Mouse (Mus musculus): ENCODE measurements around the gene Fut4.
"Not testable (repeated sequence)": the region's sequence is repeated elsewhere in the genome, so short reads cannot be mapped to it uniquely, and the experiment has no call there.

Fut4 gene

GRCm38 (mm10) chr9:14726629-14727028, 25.6 kb downstream of the Fut4 start:
- DNase-seq (ENCODE audit: extremely low read depth, low read depth, low spot score) = no peak

GRCm38 (mm10) chr9:14726005-14726404, 26.2 kb downstream of the Fut4 start:
- DNase-seq (ENCODE audit: extremely low read depth, low read depth, low spot score) = no peak

- no peak for DNase-seq (ENCODE audit: extremely low read depth, low read depth, low spot score)
These were observed 27.3 kb downstream of the Fut4 start for GRCm38 (mm10) chr9:14724755-14725420.

GRCm38 (mm10) chr9:14721610-14722009, 30.6 kb downstream of the Fut4 start:
- DNase-seq (ENCODE audit: extremely low read depth, low read depth, low spot score) = no peak

GRCm38 (mm10) chr9:14720384-14720783, 31.8 kb downstream of the Fut4 start:
- no peak for DNase-seq (ENCODE audit: extremely low read depth, low read depth, low spot score)

- no peak for DNase-seq (ENCODE audit: extremely low read depth, low read depth, low spot score)
These were observed 33.9 kb downstream of the Fut4 start for GRCm38 (mm10) chr9:14718332-14718691.

- no peak for DNase-seq (ENCODE audit: extremely low read depth, low read depth, low spot score)
These were observed 34.4 kb downstream of the Fut4 start for GRCm38 (mm10) chr9:14717689-14718331.

GRCm38 (mm10) chr9:14715258-14715657, 36.9 kb downstream of the Fut4 start:
- no peak for DNase-seq (ENCODE audit: extremely low read depth, low read depth, low spot score)

GRCm38 (mm10) chr9:14710910-14711309, 41.3 kb downstream of the Fut4 start:
- no peak for DNase-seq (ENCODE audit: extremely low read depth, low read depth, low spot score)

GRCm38 (mm10) chr9:14705321-14706162, 46.7 kb downstream of the Fut4 start:
- no peak for DNase-seq (ENCODE audit: extremely low read depth, low read depth, low spot score)

GRCm38 (mm10) chr9:14700795-14701194, 51.4 kb downstream of the Fut4 start:
- DNase-seq (ENCODE audit: extremely low read depth, low read depth, low spot score) = not testable (repeated sequence)

GRCm38 (mm10) chr9:14699288-14699640, 52.9 kb downstream of the Fut4 start:
- no peak for DNase-seq (ENCODE audit: extremely low read depth, low read depth, low spot score)

- DNase-seq (ENCODE audit: extremely low read depth, low read depth, low spot score) = peak; percentile 37
These were observed 53.5 kb downstream of the Fut4 start for GRCm38 (mm10) chr9:14698582-14699287.

Data from fat pad, adult 2 months (tissue).